Mouse (Mus musculus) testis, adult 2 months (tissue): Measurements from ENCODE around the gene Agap1.

ENCODE experiments used
- CTCF ChIP-seq: fragments of 200-500 bp; IDR thresholded peaks from 2 replicates; pipeline ENCODE4 v1.5.1; 2012; ENCODE audit warnings: low read depth, mild to moderate bottlenecking, inconsistent platforms, low read length, moderate library complexity; ENCODE audit not compliant: control insufficient read depth, insufficient read depth, insufficient replicate concordance
- POLR2A ChIP-seq: fragments of 200-500 bp; IDR thresholded peaks from 2 replicates; pipeline ENCODE4 v1.6.1; 2012; ENCODE audit warnings: low read depth, mild to moderate bottlenecking, inconsistent platforms, low read length, moderate library complexity; ENCODE audit not compliant: control insufficient read depth

DNA sequence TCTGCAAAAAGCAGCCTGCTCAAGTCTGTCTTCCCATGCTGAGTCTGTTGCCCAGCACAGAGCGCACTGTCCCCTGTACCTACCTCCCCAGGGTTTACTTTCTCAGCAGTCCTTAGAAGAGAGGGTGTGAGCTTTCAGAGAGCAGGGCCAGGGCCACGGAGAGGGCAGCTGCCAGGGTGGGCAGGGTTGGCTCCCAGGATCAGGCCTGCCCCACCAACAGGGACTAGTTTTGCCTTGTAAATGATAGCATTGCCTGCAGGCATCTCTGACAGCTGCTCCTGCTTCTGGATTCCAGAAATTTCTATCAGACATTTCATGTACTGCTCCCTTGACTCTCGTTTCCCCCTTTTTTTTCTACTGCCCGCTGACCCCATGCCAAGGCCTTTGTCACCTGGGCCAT lies 16.8 kb downstream of the Agap1 start:
- TF ChIP-seq CTCF = no peak
- TF ChIP-seq POLR2A = no peak
